Mouse (Mus musculus) testis, postnatal 14 days (tissue): ENCODE measurements at regions not wholly inside any gene's neighbourhood (a gene's known extent, or its start where the extent isn't known, plus 50 kb on each side); places are given as distances from the start of the nearest gene placed in this dataset.

Experiments used
- DNase-seq: peaks from one replicate; pipeline ENCODE4 v3.0.0; 2021; ENCODE audit warnings: low spot score

DNA sequence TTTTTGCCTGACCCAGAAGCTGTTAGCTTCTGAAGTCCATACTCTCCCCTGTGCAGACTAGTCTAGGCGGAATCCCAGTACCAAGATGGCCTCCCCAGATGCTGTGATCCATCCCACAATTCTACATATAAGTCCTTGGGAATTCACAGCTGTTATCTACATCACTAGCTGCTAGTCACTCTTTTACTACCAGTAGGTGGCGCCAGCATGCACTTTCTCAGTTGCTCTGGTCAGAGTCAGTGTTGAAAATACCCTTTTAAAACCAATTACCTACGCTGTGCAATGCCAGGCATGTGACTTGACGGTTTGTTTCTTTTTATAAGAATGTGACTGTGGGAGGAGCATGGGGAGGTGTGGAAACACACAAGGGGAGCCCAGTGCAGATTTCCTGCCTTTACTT lies 348.3 kb downstream of the Xylt1 start:
- DNase-seq, result no peak
